Mouse (Mus musculus): ENCODE results near the gene Efcab6.

DNA sequence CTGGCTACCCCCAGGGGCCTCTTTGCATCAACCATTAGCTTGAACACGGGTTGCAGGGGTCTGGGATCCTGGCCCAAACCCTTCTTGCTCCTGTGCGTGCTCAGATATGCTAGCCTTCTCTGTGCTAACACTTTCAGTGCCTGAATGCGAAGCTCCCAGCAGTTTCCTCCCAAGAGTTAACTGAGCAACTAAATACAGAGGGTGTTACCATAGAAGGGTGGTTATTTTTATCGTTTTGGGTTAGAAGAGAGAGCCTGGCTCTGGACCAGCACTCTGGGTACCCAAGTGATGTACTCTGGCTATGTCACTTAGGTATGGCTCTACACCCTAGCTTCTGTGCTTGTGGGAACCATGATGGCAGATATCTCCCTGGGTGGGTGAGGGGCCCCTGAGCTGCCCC lies 217.7 kb downstream of the Efcab6 start:
- TF ChIP-seq POLR2A (IDR thresholded peaks at IDR 0.05; ENCODE audit: insufficient read depth, low read length) (no peak), CTCF (IDR thresholded peaks at IDR 0.05; ENCODE audit: low read depth, low read length) (no peak), EP300 (IDR thresholded peaks at IDR 0.05; ENCODE audit: insufficient read depth, low read depth, low read length) (no peak)

All from ES-Bruce4 (cell line).